Mouse (Mus musculus) limb, embryonic 13.5 days (tissue): ENCODE measurements around the gene Gm28043. TPM values are rescaled to one million over a fixed set of nuclear protein-coding genes. Genes with fewer than 3 reads are reported as not detected.
"Not testable (repeated sequence)": the region's sequence is repeated elsewhere in the genome, so short reads cannot be mapped to it uniquely, and the experiment has no call there.

Experiments used
- ATAC-seq: fragments of 200-750 bp; cut with Nextera tagmentation; 2 replicates; pipeline ENCODE4 v1.8.0; 2017; ENCODE audit warnings: low read depth, moderate number of reproducible peaks, moderate TSS enrichment; ENCODE audit not compliant: low FRiP score
- H3K27ac ChIP-seq: fragments of 300-500 bp; sonication (generic); 2 replicates; pipeline ENCODE4 v1.5.1; 2015; ENCODE audit warnings: inconsistent platforms, mild to moderate bottlenecking, moderate library complexity
- H3K27me3 ChIP-seq: fragments of 300-500 bp; sonication (generic); 2 replicates; pipeline ENCODE4 v1.6.1; 2015; ENCODE audit warnings: mild to moderate bottlenecking, inconsistent platforms
- H3K36me3 ChIP-seq: fragments of 300-500 bp; sonication (generic); 2 replicates; pipeline ENCODE4 v1.6.1; 2015; ENCODE audit warnings: inconsistent platforms, mild to moderate bottlenecking, moderate library complexity
- H3K4me1 ChIP-seq: fragments of 300-500 bp; sonication (generic); 2 replicates; pipeline ENCODE4 v1.6.1; 2015; ENCODE audit warnings: inconsistent platforms
- H3K4me2 ChIP-seq: fragments of 300-500 bp; sonication (generic); replicated peaks from 2 replicates; pipeline ENCODE4 v1.6.1; 2015; ENCODE audit warnings: inconsistent platforms, mild to moderate bottlenecking, moderate library complexity
- H3K4me3 ChIP-seq: fragments of 300-500 bp; sonication (generic); 2 replicates; pipeline ENCODE4 v1.5.1; 2015; ENCODE audit warnings: moderate library complexity, mild to moderate bottlenecking, inconsistent platforms
- H3K9ac ChIP-seq: fragments of 300-500 bp; sonication (generic); 2 replicates; pipeline ENCODE4 v1.6.1; 2015; ENCODE audit warnings: mild to moderate bottlenecking, inconsistent platforms
- H3K9me3 ChIP-seq: fragments of 300-500 bp; sonication (generic); 2 replicates; pipeline ENCODE4 v1.6.1; 2016; ENCODE audit warnings: inconsistent platforms
- WGBS: fragments of 180-500 bp; shearing (Covaris S2); methylation state at CpG from one replicate; pipeline ENCODE4 v1.1.7; 2015; 5-methylcytosine and 5-hydroxymethylcytosine counted together
- polyA plus RNA-seq: library from polyadenylated mRNA; unstranded; fragments of >200 nt; fragmentation: Nextera tagmentation; extraction: Ambion mirVana; gene quantifications from 2 replicates; pipeline ENCODE4 v1.2.1, GENCODE M21; 2015

The Gm28043 gene
- polyA plus RNA-seq, 1 experiment from 2014 or later = 3.1 TPM

DNA sequence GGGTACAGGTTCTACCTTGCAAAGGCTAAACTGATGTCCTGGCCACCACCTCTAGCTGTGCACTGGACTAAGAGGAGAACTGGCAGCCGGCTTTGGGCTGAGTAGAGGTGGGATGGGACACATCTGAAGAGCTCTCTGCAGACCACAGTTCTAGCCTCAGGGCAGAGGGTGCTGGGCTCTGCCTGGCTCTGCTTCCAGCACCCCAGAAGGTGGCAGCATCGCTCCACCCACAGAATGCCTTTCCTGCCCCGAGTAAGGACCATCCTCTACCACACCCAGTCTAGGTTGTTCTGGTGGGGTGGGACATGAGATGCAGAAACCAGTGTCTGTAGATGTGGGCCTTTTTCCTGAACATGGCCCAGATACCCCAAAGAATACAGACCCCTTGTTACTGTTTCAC lies 90.1 kb downstream of the Gm28043 start:
- H3K4me2 ChIP-seq = no peak overlapping the region
- H3K9me3 ChIP-seq = no peaks in the 10 kb centered on the region
- no peak for ATAC-seq
- H3K9ac ChIP-seq = no peak overlapping the region
- H3K4me1 ChIP-seq = peaks cover 40% of the 10 kb centered on the region
- H3K27me3 ChIP-seq = no peaks in the 10 kb centered on the region
- no peak overlapping the region for H3K27ac ChIP-seq
- WGBS = 30% methylated on average over 3 of the region's 3 CpGs
- H3K4me3 ChIP-seq = no peak overlapping the region
- peaks cover 51% of the 10 kb centered on the region for H3K36me3 ChIP-seq

DNA sequence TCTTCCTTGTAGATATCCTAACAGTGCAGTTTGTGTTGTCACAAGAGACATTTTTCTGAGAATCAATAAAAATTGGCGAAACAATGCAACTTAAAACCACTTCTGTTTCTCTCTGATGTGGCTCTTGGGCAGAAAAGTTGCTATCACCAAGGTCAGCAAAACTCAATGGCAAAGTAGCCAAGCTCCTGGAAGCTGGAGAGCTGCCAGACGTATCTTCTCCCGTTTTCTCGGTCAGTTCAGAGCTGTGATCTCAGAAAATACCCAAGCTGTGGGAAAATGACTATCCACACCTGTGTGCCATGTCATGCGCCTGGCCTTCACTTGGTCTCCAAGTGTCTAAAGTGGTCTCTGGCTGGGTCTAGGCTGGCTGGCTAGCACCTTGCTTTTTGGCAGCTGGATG lies 91.2 kb downstream of the Gm28043 start:
- H3K4me2 ChIP-seq = no peak overlapping the region
- H3K9ac ChIP-seq = no peak overlapping the region
- H3K9me3 ChIP-seq = no peaks in the 10 kb centered on the region
- no peak for ATAC-seq
- WGBS = 78% methylated on average over 5 of the region's 5 CpGs
- H3K27me3 ChIP-seq = no peaks in the 10 kb centered on the region
- H3K27ac ChIP-seq = no peak overlapping the region
- H3K36me3 ChIP-seq = peaks cover 40% of the 10 kb centered on the region
- H3K4me3 ChIP-seq = no peak overlapping the region
- H3K4me1 ChIP-seq = peaks cover 51% of the 10 kb centered on the region

DNA sequence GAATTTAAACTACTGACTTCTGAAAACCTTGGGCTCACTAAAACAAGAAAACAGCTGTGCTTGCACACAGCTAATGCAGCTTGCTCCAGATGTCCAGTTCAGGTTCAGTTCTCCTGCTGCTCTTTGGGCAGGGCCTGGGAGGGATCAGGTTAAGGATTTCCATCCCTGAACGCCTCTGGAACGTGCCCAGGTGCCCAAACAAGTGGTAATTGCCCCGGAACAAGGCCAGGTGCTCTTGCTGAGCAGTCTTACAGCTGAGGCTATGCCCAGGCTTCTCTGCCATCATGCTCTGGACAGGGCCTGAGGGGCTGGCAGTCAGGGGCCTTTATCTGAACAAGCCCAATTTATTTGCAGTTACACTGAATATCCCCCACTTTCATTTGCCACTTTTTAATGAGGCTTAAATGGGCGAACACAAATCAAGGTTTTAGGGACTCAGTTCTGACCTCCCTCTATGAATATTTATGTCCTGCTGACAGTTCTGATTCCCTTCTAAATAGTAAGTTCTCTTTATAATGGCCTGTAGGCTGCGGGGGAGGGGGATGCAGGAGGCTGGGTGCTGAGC lies 92.4 kb downstream of the Gm28043 start:
- no peak overlapping the region for H3K27ac ChIP-seq
- 25% methylated on average over 5 of the region's 5 CpGs for WGBS
- peaks cover 29% of the 10 kb centered on the region for H3K36me3 ChIP-seq
- no peaks in the 10 kb centered on the region for H3K9me3 ChIP-seq
- no peaks in the 10 kb centered on the region for H3K27me3 ChIP-seq
- peak overlapping the region; percentile 25 for H3K9ac ChIP-seq
- H3K4me3 ChIP-seq = no peak overlapping the region
- no peak overlapping the region for H3K4me2 ChIP-seq
- ATAC-seq = no peak
- peaks cover 62% of the 10 kb centered on the region for H3K4me1 ChIP-seq

DNA sequence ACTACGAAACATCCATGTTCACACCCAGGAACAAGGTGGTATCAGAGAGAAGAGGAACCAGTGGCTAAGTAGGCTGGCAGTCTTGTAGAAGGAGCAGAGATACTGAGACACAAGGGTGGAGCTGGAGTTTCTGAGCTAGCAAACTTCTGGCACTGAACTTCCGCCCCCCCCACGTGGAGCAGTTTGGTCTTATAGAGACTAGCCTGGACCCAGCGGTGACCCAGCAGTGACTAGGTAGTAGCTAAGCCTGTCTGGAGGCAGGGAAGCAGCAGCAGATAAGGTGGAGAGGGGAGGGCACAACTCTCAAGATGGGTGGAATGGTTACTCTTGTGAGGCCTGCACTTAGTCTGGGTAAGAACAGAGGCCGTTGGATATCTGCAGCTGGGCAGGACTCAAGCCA lies 94.1 kb downstream of the Gm28043 start:
- Histone ChIP-seq H3K4me1 (peaks cover 76% of the 10 kb centered on the region), H3K4me2 (no peak overlapping the region), H3K4me3 (no peak overlapping the region), H3K36me3 (peaks cover 11% of the 10 kb centered on the region), H3K27ac (no peak overlapping the region), H3K27me3 (no peaks in the 10 kb centered on the region), H3K9ac (no peak overlapping the region; the same call in 1 of the 2 replicates), H3K9me3 (no peaks in the 10 kb centered on the region)
- WGBS = 77% methylated on average over 5 of the region's 5 CpGs
- no peak for ATAC-seq

DNA sequence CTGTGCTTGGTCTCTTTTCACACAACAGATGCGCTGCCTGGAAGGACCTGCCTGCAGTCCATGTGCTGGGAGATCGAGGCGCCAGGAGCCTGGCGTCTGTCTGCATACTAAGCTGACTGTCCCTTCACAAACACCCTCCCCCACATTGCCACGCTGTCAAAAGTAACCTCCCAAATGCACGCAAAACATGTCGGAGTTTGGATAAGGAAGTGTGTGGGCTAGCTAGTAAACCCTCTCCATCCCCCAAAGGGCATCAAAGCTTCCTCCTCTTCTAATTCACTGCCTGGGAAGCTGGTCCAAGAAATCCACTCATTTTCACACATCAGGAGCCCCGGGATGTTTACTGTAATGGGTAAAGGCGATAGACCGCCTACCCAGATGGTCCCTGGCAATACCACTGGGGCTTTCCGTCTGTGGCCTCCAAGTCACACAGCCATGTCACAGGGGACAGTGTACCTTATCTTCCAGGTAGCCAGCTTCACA lies 95.9 kb downstream of the Gm28043 start:
- Histone ChIP-seq H3K9ac (0 out of 2 replicates have a peak overlapping the region, but pooled peaks have one; percentile 25), H3K4me1 (peaks cover 77% of the 10 kb centered on the region), H3K27me3 (no peaks in the 10 kb centered on the region), H3K4me2 (no peak overlapping the region), H3K4me3 (no peak overlapping the region), H3K9me3 (no peaks in the 10 kb centered on the region), H3K36me3 (peaks cover 6% of the 10 kb centered on the region; the same call in 1 of the 2 replicates), H3K27ac (no peak overlapping the region)
- 55% methylated on average over 11 of the region's 11 CpGs for WGBS
- ATAC-seq = no peak

DNA sequence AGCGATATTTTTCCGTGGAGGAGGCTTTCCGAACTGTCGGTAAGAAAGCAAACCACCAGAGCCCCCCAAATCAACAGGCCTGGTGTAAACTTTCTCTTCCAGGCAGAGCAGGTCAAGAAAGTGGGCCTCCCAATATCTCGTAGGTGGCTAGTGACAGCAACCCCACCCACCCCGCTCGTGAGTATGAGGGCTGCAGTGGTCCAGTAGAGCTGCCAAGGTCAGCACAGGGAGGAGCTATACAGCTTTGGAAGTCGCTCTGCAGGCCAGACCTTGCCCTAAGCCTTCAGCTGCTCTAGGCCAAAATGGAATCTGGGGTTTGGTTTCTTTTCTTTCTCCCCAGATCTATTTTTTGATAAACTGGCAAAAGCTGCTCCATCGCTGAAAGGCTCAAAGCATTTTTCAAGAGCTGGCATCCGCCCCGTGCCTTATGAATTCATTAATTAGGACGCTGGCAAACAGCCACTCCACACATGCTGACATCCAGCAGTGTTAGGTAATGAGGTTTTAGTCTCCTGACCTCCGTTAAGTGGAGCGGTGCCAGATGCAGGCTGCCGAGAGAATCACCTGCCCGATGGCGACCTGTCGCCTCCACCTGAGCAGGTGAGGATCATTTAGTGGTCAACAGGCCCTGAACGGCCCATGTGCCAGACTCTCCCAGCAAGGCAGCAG lies 96.5 kb downstream of the Gm28043 start:
- Histone ChIP-seq H3K4me2 (0 out of 2 replicates have a peak overlapping the region, but pooled peaks have one; percentile 14), H3K27me3 (no peaks in the 10 kb centered on the region), H3K27ac (no peak overlapping the region), H3K4me3 (no peak overlapping the region), H3K9me3 (no peaks in the 10 kb centered on the region), H3K9ac (peak overlapping the region; percentile 25; the same call in 1 of the 2 replicates), H3K4me1 (peaks cover 79% of the 10 kb centered on the region), H3K36me3 (peaks cover 6% of the 10 kb centered on the region; the same call in 1 of the 2 replicates)
- 43% methylated on average over 19 of the region's 19 CpGs for WGBS
- no peak for ATAC-seq

DNA sequence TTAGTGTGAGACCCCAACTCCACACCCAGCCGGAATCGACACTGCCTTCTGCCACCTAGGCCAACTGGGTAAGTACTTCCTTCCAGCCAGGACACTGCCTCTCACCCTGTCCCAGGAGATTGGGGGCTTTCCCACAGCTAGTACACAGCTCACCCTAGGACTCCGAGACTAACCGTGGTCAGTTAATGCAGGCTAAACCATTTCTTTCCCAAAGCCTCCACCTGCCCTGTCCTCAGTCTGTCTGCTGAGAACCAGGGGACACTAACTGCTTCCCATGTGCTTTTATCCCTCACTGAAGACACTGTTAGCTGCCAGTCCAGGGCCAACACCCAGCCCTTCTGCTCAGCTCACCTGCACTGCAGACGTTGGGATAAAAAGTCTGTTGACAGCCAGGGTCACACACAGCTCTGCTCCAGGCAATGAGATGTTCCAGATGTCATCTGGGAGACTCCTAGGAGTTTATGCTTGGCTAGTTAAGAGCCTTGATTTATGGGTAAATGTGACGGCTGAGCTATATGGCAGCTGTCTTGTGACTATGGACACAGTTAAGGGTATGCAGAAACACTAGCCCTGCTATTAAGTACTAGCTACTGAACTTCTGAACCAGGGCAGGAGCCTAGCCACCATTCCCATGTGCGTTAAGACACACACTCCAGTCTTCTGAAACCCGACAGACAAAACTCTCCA lies 97.2 kb downstream of the Gm28043 start:
- H3K9ac ChIP-seq = 0 out of 2 replicates have a peak overlapping the region, but pooled peaks have one; percentile 13
- peaks cover 6% of the 10 kb centered on the region; the same call in 1 of the 2 replicates for H3K36me3 ChIP-seq
- no peak overlapping the region for H3K4me3 ChIP-seq
- ATAC-seq = no peak
- 0 out of 2 replicates have a peak overlapping the region, but pooled peaks have one; percentile 28 for H3K27ac ChIP-seq
- H3K4me2 ChIP-seq = 0 out of 2 replicates have a peak overlapping the region, but pooled peaks have one; percentile 14
- 37% methylated on average over 8 of the region's 8 CpGs for WGBS
- H3K4me1 ChIP-seq = peaks cover 76% of the 10 kb centered on the region
- no peaks in the 10 kb centered on the region for H3K27me3 ChIP-seq
- H3K9me3 ChIP-seq = no peaks in the 10 kb centered on the region

DNA sequence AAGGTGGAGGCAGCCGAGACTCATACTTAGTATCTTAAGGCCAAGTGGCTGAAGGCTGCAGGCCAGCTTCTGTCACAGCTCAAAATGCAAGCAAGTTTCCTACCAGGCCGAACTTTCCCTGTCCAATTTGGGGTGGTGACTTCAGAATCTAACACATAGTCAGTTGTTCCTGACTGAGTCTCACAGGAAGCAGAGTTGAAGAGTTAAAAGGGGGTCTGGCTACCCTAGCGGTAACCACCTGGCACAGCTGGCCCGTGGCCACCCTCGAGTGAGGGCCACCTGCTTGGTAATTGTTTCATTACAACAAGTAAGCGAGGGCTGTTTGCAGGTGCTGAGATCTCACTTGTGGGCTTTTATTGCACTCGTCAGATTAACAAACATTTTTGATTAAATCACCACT lies 97.9 kb downstream of the Gm28043 start:
- Histone ChIP-seq H3K9ac (no peak overlapping the region), H3K4me2 (0 out of 2 replicates have a peak overlapping the region, but pooled peaks have one; percentile 1), H3K27me3 (no peaks in the 10 kb centered on the region), H3K36me3 (peaks cover 6% of the 10 kb centered on the region; the same call in 1 of the 2 replicates), H3K4me1 (peaks cover 72% of the 10 kb centered on the region), H3K4me3 (no peak overlapping the region), H3K9me3 (no peaks in the 10 kb centered on the region), H3K27ac (peak overlapping the region; percentile 28; the same call in 1 of the 2 replicates)
- WGBS = 24% methylated on average over 7 of the region's 7 CpGs
- no peak for ATAC-seq

DNA sequence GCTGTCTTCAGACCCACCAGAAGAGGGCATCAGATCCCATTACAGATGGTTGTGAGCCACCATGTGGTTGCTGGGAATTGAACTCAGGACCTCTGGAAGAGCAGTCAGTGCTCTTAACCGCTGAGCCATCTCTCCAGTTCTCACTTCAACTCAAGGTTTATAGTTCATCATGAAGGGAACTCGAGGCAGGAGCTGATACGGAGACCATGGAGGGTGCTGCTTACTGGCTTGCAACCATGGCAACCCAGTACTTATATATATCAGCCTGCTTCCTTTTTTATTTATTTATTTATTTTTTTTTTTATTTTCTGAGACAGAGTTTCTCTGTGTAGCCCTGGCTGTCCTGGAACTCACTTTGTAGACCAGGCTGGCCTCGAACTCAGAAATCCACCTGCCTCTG lies 99.1 kb downstream of the Gm28043 start:
- H3K4me1 ChIP-seq = peaks cover 60% of the 10 kb centered on the region
- not testable (repeated sequence) for H3K27ac ChIP-seq, H3K36me3 ChIP-seq, H3K4me2 ChIP-seq, H3K4me3 ChIP-seq, H3K9ac ChIP-seq, H3K27me3 ChIP-seq, H3K9me3 ChIP-seq, ATAC-seq
- 95% methylated on average over 4 of the region's 4 CpGs for WGBS

DNA sequence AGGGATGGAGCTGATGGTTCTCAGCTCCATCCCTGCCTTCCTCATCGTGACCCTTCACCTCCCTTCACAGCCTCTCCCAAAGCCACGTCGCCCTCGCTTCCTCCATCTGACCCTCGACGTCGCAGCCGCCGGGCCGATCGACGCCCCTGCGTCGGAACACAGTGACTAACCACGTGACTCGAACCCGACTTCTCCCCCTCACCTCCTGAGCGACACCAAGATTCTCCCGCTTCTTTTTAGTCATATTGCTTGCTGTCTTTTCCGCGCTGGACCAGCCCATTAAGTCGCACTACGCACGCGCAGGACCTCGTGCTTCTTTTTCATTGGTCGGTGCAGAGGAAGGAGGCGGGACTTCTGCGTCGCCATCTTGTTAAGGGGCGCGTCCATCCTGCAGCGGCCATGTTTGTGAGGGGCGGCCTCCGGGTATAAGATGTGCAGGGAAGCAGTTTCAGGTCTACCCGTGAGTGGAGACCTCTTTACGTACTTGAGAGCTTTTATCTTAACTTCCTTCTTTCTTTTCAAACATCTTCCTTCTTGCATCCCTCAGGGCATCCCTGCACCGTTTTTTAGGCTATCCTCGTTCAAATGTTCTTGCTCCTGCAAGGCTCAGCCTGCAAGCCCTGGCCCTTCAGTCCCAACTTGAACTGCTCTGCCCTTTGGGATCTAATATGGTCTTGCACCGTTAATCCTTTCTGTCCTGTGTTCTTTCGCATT lies 102.2 kb downstream of the Gm28043 start, which contains the start of gene Ccdc167:
Gene Ccdc167, minus strand, starts transcription at position 313 of the 714 bp plus-strand sequence.
- Histone ChIP-seq H3K27me3 (no peaks in the 10 kb centered on the region), H3K27ac (peak within 1 kb of the TSS; percentile 23; the same call in 1 of the 2 replicates), H3K4me3 (peak within 1 kb of the TSS; percentile 59), H3K9ac (peak within 1 kb of the TSS; percentile 74), H3K9me3 (no peaks in the 10 kb centered on the region), H3K4me2 (peak within 1 kb of the TSS; percentile 78), H3K36me3 (peaks cover 6% of the 10 kb centered on the region; the same call in 1 of the 2 replicates), H3K4me1 (peaks cover 29% of the 10 kb centered on the region)
- 5% methylated on average over 41 of the region's 41 CpGs for WGBS
- peak; percentile 94 for ATAC-seq

DNA sequence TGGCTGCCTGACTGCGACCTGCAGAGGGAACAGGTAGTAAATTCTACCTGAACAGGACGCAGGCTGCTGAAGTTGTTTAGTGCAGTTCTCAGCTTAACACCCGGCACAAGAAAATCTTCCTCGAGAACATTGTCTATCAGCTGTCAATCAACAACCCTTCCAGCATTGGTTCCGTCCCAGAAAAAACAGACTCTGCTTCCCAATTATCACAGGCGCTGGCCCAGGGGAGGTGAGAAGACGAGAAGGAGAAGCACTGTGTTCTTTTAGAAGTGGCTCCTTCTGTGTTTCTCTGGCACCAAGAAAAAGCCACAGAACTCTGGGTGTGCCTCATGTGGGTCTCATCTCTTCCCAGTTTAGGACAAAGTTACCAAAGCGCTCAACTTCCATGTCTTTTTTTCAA lies 104.0 kb downstream of the Gm28043 start:
- H3K9ac ChIP-seq = no peak overlapping the region
- peaks cover 6% of the 10 kb centered on the region; the same call in 1 of the 2 replicates for H3K36me3 ChIP-seq
- WGBS = 87% methylated on average over 8 of the region's 8 CpGs
- H3K9me3 ChIP-seq = no peaks in the 10 kb centered on the region
- no peaks in the 10 kb centered on the region for H3K27me3 ChIP-seq
- H3K4me2 ChIP-seq = no peak overlapping the region
- ATAC-seq = no peak
- no peak overlapping the region for H3K27ac ChIP-seq
- no peak overlapping the region for H3K4me3 ChIP-seq
- peaks cover 14% of the 10 kb centered on the region for H3K4me1 ChIP-seq
